Mouse (Mus musculus) brain, embryonic 14.5 days (tissue): ENCODE results near the gene Pou2f3.

Experiments used
- CTCF ChIP-seq: fragments of 200-500 bp; IDR thresholded peaks from 2 replicates; pipeline ENCODE4 v1.5.1; 2012; ENCODE audit warnings: inconsistent platforms, mild to moderate bottlenecking, moderate library complexity, borderline replicate concordance; ENCODE audit not compliant: insufficient read depth, insufficient read length; ENCODE audit errors: extremely low read depth
- POLR2A ChIP-seq: fragments of 200-500 bp; IDR thresholded peaks from 2 replicates; pipeline ENCODE4 v1.6.1; 2012; ENCODE audit warnings: mild to moderate bottlenecking, inconsistent platforms, borderline replicate concordance; ENCODE audit not compliant: poor library complexity, insufficient read depth, insufficient read length, severe bottlenecking; ENCODE audit errors: extremely low read depth

- TF ChIP-seq POLR2A (no peak), CTCF (no peak)
Measured at GRCm38 (mm10) chr9:43200212-43200611, 10.0 kb downstream of the Pou2f3 start.
